Mouse (Mus musculus) embryonic facial prominence, embryonic 15.5 days (tissue): ENCODE measurements at regions not wholly inside any gene's neighbourhood (a gene's known extent, or its start where the extent isn't known, plus 50 kb on each side); places are given as distances from the start of the nearest gene placed in this dataset.
A peak's percentile ranks its signal among the peaks of the same experiment; 100 is the strongest.

ENCODE experiments used
- ATAC-seq: fragments of 200-750 bp; cut with Nextera tagmentation; 2 replicates; pipeline ENCODE4 v1.8.0; 2017; ENCODE audit warnings: low read depth, moderate TSS enrichment; ENCODE audit not compliant: insufficient number of reproducible peaks, low FRiP score, low TSS enrichment
- H3K27ac ChIP-seq: fragments of 300-500 bp; sonication (generic); replicated peaks from 2 replicates; pipeline ENCODE4 v1.5.1; 2015; ENCODE audit warnings: mild to moderate bottlenecking, inconsistent platforms
- H3K27me3 ChIP-seq: fragments of 300-500 bp; sonication (generic); 2 replicates; pipeline ENCODE4 v1.6.1; 2015; ENCODE audit warnings: inconsistent platforms
- H3K36me3 ChIP-seq: fragments of 300-500 bp; sonication (generic); 2 replicates; pipeline ENCODE4 v1.6.1; 2015; ENCODE audit warnings: mild to moderate bottlenecking, inconsistent platforms
- H3K4me1 ChIP-seq: fragments of 300-500 bp; sonication (generic); 2 replicates; pipeline ENCODE4 v1.6.1; 2015; ENCODE audit warnings: inconsistent platforms
- H3K4me2 ChIP-seq: fragments of 300-500 bp; sonication (generic); replicated peaks from 2 replicates; pipeline ENCODE4 v1.6.1; 2015; ENCODE audit warnings: mild to moderate bottlenecking, inconsistent platforms
- H3K4me3 ChIP-seq: fragments of 300-500 bp; sonication (generic); replicated peaks from 2 replicates; pipeline ENCODE4 v1.5.1; 2015; ENCODE audit warnings: mild to moderate bottlenecking, inconsistent platforms
- H3K9ac ChIP-seq: fragments of 300-500 bp; sonication (generic); 2 replicates; pipeline ENCODE4 v1.6.1; 2015; ENCODE audit warnings: inconsistent platforms
- H3K9me3 ChIP-seq: fragments of 300-500 bp; sonication (generic); replicated peaks from 2 replicates; pipeline ENCODE4 v1.6.1; 2016; ENCODE audit warnings: inconsistent platforms
- WGBS: fragments of 180-500 bp; shearing (Covaris S2); methylation state at CpG from one replicate; pipeline ENCODE4 v1.1.7; 2015; 5-methylcytosine and 5-hydroxymethylcytosine counted together

DNA sequence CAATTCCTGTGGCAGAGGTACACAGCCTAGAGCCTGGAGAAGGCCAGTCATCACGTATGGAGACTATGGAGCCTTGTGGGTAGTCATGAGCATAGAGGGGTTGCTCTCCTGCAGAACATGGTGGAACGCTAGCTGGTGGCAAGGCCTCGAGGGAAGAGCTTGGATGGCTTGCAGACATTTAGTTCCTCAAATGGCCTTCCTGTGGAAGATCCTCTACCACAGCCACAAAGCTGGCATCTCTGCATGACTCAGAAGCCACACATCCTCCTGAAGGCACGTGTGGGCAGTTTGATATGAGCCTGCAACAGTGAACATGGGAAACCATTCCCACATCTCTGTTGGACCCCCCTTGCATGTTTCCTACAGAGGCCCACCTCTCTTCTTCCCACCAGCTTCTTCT is 547.9 kb upstream of the Lrrc6 start:
- WGBS: 77% methylated on average over 4 of the region's 4 CpGs
- H3K27me3 ChIP-seq: no peaks in the 10 kb centered on the region
- ATAC-seq: no peak
- H3K4me2 ChIP-seq: no peak overlapping the region
- no peak overlapping the region for H3K27ac ChIP-seq
- H3K4me3 ChIP-seq: no peak overlapping the region
- H3K9ac ChIP-seq: peak overlapping the region; percentile 0; the same call in 1 of the 2 replicates
- no peaks in the 10 kb centered on the region for H3K36me3 ChIP-seq
- no peaks in the 10 kb centered on the region for H3K9me3 ChIP-seq
- H3K4me1 ChIP-seq: peaks cover 19% of the 10 kb centered on the region

DNA sequence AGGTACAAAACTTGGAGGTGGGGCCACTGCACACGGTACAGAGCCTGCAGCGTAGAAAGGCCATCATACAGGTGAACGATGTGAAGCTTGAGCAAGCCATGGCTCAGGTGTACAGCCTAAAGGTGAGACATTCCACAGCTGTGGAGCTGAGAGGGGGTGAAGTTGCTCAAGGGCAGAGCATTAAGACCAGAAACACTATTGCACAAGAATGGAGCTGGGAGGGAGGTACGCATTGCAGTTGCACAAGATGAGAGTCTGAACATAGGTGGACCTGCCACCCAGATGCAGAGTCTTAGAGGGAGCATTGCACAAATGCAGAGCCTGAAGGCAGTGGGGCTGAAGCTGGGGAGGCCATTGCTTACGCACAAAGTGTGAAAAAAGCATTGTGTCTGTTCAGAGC is 547.4 kb upstream of the Lrrc6 start:
- Histone ChIP-seq H3K4me1 (peaks cover 19% of the 10 kb centered on the region), H3K36me3 (no peaks in the 10 kb centered on the region), H3K27me3 (no peaks in the 10 kb centered on the region), H3K27ac (no peak overlapping the region), H3K4me3 (no peak overlapping the region), H3K9me3 (no peaks in the 10 kb centered on the region), H3K9ac (peak overlapping the region; percentile 0; the same call in 1 of the 2 replicates), H3K4me2 (no peak overlapping the region)
- 78% methylated on average over 5 of the region's 5 CpGs for WGBS
- no peak for ATAC-seq

DNA sequence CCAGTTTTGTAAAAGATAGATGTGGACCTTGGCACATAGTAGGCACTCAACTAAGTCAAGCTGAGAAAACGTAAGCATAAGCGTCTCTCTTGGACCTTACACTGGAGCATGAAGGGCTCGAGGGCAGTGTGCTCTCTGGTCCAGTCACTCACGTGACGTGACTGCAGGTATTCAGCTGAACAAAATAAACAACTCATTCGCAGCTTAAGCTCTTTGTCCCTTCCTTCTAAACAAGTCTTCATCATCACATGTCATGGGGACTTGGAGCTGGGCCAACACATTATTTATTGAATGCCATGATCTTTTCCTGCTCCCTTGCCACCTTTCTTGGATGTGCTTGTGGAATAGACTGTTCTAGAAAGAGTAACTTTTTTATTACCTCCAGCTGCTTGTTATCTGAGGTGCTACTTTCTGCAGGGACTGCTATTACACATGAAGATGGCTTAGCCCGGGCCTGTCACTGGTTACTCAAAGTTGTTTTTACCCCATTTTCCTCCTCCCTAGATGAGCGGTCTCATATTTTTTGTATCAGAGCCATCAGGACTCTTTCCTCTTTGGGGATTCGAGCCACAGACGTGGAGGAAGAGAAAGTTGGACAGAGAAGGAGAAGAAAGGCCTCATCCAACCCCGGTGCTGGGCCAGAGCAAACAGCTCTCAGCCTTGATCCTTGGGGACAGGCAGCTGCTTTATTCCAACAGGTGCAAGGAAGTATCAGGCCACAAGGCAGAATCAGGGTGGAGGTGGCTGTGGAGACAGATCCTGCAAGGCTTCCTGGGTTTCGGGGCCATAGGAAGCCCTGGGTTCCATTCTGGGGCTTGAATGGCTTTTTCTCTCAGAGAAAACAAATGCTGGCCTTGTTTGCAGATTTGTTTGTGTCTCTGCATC is 545.5 kb upstream of the Lrrc6 start:
- WGBS: 62% methylated on average over 12 of the region's 12 CpGs
- Histone ChIP-seq H3K4me2 (no peak overlapping the region), H3K4me3 (no peak overlapping the region), H3K9ac (no peak overlapping the region), H3K4me1 (peaks cover 21% of the 10 kb centered on the region), H3K36me3 (no peaks in the 10 kb centered on the region), H3K27me3 (no peaks in the 10 kb centered on the region), H3K27ac (peak overlapping the region; percentile 17; the same call in 1 of the 2 replicates), H3K9me3 (no peaks in the 10 kb centered on the region)
- ATAC-seq: no peak

DNA sequence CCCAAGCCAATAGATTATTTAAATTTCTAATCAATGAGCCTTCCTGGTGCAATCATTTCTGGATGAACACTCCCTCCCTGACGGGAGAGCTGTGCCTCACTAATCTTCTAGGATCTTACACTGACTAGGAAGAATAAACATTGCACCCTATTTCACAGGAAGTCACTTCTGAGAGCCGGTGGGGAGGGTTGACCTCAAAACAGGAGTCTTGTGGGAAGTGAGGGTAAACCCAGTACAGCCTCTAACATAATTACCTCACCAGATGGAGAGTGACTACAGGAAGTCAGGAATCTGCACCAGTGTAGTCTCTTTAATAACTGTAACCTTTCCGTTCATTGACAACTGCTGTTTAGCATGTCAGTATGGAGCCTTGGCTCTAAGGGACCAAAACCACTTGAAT is 544.6 kb upstream of the Lrrc6 start:
- Histone ChIP-seq H3K27ac (no peak overlapping the region), H3K36me3 (no peaks in the 10 kb centered on the region), H3K9me3 (no peaks in the 10 kb centered on the region), H3K4me2 (no peak overlapping the region), H3K9ac (no peak overlapping the region), H3K4me3 (no peak overlapping the region), H3K4me1 (peaks cover 21% of the 10 kb centered on the region), H3K27me3 (no peaks in the 10 kb centered on the region)
- 31% methylated on average over 3 of the region's 3 CpGs for WGBS
- ATAC-seq: no peak

DNA sequence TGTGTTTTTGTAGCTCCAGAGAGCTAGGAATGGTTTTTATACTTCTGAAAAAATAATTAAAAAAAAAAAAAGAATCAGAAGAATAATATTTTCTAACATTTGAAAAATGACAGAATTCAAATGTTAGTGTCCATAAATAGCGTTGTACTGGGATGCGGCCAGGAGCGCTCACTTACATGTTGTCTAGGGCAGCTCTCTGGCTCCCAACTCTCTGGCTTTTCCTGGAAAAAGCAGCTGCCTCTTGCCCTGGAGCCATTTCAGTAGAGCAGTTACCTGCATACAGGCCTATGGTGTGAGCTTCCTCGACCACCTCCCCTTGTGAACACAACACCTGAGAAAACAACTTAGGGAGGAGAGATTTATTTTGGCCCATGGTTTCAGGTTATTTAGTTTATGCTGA is 544.1 kb upstream of the Lrrc6 start:
- no peak overlapping the region for H3K27ac ChIP-seq
- H3K36me3 ChIP-seq: no peaks in the 10 kb centered on the region
- no peak overlapping the region for H3K9ac ChIP-seq
- H3K27me3 ChIP-seq: no peaks in the 10 kb centered on the region
- no peaks in the 10 kb centered on the region for H3K9me3 ChIP-seq
- H3K4me3 ChIP-seq: no peak overlapping the region
- WGBS: 78% methylated on average over 4 of the region's 4 CpGs
- H3K4me1 ChIP-seq: peaks cover 26% of the 10 kb centered on the region
- no peak for ATAC-seq
- no peak overlapping the region for H3K4me2 ChIP-seq

DNA sequence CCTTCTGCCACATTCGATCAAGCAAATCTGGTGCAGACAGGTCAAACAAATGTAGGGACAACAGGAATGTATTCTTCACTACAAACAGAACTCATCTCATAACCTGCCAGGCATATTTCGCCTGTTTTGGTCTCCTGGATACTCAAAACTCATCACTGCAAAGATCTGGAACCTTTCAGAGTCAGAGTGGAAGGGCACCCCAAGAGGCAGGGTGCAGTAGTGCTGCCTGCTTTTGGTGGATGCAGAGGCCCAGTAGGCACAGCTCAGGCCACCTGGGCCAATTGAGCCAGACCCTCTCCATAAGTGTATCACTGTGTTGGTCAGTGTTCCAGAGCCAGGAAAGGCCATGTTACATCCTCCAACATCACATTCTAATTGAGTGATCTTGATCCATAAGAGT is 541.4 kb upstream of the Lrrc6 start:
- Histone ChIP-seq H3K4me2 (no peak overlapping the region), H3K27ac (no peak overlapping the region), H3K36me3 (no peaks in the 10 kb centered on the region), H3K9ac (no peak overlapping the region), H3K4me3 (no peak overlapping the region), H3K9me3 (no peaks in the 10 kb centered on the region), H3K27me3 (no peaks in the 10 kb centered on the region), H3K4me1 (peaks cover 37% of the 10 kb centered on the region)
- ATAC-seq: no peak
- 81% methylated on average over 2 of the region's 2 CpGs for WGBS

DNA sequence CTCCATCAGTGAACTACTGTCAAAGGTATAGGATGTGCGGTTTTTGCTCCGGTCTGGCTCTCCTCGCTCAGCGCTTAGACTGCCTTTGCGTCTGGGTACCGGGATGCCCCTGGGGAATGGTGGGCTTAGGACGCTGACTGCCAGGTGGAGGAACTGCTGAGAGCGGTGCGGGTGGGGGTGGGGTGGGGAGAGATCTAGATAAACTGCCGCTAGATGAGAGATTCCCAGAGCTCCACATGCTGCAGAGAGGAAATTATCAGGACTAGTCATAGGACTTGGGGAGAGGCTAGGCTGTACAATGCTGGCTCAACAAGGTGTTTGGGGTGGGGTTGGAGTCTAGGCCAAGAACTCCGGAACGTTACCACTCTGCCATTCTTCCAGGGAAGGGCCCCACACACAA is 539.5 kb upstream of the Lrrc6 start:
- ATAC-seq: no peak
- 33% methylated on average over 12 of the region's 12 CpGs for WGBS
- H3K27ac ChIP-seq: no peak overlapping the region
- no peaks in the 10 kb centered on the region for H3K27me3 ChIP-seq
- H3K36me3 ChIP-seq: no peaks in the 10 kb centered on the region
- peak overlapping the region; percentile 68 for H3K4me2 ChIP-seq
- H3K4me1 ChIP-seq: peaks cover 21% of the 10 kb centered on the region
- H3K9me3 ChIP-seq: no peaks in the 10 kb centered on the region
- H3K9ac ChIP-seq: no peak overlapping the region
- peak overlapping the region; percentile 48 for H3K4me3 ChIP-seq

DNA sequence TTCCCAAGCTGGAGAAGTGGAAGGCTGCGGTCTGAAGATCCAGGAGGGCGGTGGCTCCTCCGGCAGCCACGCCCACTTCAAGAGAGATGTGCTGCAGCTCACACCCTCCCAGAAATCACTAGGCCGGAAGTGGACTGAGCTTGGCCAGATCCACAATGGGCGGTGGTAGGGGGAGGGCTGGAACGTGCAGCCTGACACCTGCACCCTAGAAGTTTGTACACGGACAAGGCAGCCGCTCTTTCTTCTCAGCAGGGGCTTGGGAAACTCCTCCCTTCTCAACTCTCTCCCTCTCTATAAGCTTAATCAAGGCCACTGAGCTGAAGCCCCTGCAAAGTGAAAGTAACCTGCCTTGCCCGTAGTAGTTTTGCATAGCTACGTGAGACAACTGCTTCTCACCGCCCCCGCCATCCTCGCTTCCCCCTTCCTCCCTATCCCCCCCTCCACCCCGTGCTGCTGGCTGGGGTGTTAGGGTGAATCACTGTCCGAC is 538.8 kb upstream of the Lrrc6 start:
- WGBS: 2% methylated on average over 16 of the region's 16 CpGs
- peaks cover 18% of the 10 kb centered on the region for H3K4me1 ChIP-seq
- peak overlapping the region; percentile 68 for H3K4me2 ChIP-seq
- peak overlapping the region; percentile 48 for H3K4me3 ChIP-seq
- H3K9ac ChIP-seq: peak overlapping the region; percentile 15; the same call in 1 of the 2 replicates
- ATAC-seq: peak; percentile 78
- no peaks in the 10 kb centered on the region for H3K27me3 ChIP-seq
- peak overlapping the region; percentile 48; the same call in 1 of the 2 replicates for H3K27ac ChIP-seq
- H3K36me3 ChIP-seq: no peaks in the 10 kb centered on the region
- H3K9me3 ChIP-seq: no peaks in the 10 kb centered on the region

DNA sequence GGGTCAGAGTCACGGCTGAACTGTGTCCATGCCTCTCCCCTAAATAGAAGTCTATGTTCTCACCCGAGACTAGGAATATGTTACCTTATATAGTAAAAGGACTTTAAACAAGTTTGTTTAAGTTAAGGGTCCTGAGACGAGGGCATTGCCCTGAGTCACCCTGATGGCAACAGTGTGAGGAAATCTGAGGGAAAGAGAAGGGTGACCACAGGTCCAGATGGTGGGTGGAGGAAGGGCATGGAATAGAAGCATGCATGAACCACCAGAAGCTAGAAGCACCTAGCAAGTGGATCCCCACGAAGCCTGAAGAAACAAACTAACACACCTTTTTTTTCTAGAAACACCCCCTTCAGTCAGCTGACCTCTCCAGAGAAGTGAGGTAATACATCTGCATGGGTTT is 536.9 kb upstream of the Lrrc6 start:
- WGBS: 74% methylated on average over 4 of the region's 4 CpGs

DNA sequence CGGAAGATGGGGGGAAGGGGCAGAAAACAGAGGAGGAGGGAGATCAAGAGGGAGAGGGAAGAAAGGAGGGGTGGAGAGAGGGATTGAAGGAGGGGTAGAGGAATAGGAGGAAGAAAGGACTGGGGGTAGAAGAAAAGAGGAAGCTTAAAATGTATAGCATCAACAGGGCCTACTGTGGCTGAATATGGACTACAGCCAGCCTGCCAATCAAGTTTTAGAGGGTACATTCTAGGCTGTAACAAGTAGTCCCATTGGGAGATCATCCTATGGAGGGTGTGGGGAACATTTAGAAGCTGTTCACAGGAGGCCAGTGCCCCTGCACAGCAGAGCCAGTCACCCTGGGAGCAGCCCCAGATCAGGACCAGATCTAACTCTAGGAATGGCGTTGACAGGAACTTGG is 535.6 kb upstream of the Lrrc6 start:
- no peak overlapping the region for H3K4me3 ChIP-seq
- no peaks in the 10 kb centered on the region for H3K27me3 ChIP-seq
- H3K36me3 ChIP-seq: no peaks in the 10 kb centered on the region
- H3K27ac ChIP-seq: no peak overlapping the region
- peaks cover 16% of the 10 kb centered on the region for H3K4me1 ChIP-seq
- H3K9me3 ChIP-seq: no peaks in the 10 kb centered on the region
- 64% methylated on average over 2 of the region's 2 CpGs for WGBS
- no peak for ATAC-seq
- no peak overlapping the region for H3K4me2 ChIP-seq
- no peak overlapping the region for H3K9ac ChIP-seq

More for the DNA sequence above, 536.9 kb upstream of the Lrrc6 start:
- Histone ChIP-seq H3K4me3 (no peak overlapping the region), H3K27me3 (no peaks in the 10 kb centered on the region), H3K36me3 (no peaks in the 10 kb centered on the region), H3K4me2 (no peak overlapping the region), H3K9me3 (no peaks in the 10 kb centered on the region), H3K27ac (no peak overlapping the region), H3K4me1 (peaks cover 18% of the 10 kb centered on the region), H3K9ac (no peak overlapping the region)
- no peak for ATAC-seq

DNA sequence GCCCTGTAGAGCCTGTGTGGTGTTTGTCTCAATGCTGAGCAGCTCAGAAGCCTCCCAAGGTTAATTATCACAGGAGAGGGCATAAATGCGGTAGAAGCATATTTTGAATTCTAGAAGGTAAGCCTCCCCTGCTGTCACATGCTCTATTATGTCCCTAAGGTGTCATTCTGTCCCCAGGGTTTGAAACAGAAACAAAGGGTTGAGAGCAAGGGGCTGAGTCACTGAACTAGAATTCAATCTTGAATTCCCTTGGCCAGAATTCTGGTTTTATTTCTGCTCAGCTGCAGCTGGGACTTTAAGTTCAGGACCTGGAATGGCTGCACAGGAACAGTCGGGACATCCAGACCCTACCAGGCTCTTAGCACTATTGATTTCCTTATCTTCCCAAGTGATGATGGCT is 533.2 kb upstream of the Lrrc6 start:
- Histone ChIP-seq H3K27ac (no peak overlapping the region), H3K4me1 (peaks cover 3% of the 10 kb centered on the region), H3K9me3 (no peaks in the 10 kb centered on the region), H3K9ac (no peak overlapping the region), H3K4me2 (no peak overlapping the region), H3K36me3 (no peaks in the 10 kb centered on the region), H3K27me3 (no peaks in the 10 kb centered on the region), H3K4me3 (no peak overlapping the region)
- ATAC-seq: no peak
- 75% methylated on average over 2 of the region's 2 CpGs for WGBS
